Mouse (Mus musculus) bone marrow, adult 2 months (tissue): ENCODE results near the gene Mmd2.
A peak's percentile ranks its signal among the peaks of the same experiment; 100 is the strongest.

Source experiments
- CTCF ChIP-seq: fragments of 200-500 bp; IDR thresholded peaks from 2 replicates; pipeline ENCODE4 v1.5.1; 2011; ENCODE audit warnings: low read length, control low read depth; ENCODE audit not compliant: control insufficient read depth, insufficient read depth
- POLR2A ChIP-seq: fragments of 200-500 bp; IDR thresholded peaks from 2 replicates; pipeline ENCODE4 v1.6.1; 2011; ENCODE audit warnings: low read depth, mild to moderate bottlenecking, control low read depth, low read length, borderline replicate concordance; ENCODE audit not compliant: control insufficient read depth

- TF ChIP-seq CTCF (peak; percentile 29; the same call in 1 of the 2 replicates), POLR2A (no peak)
These were observed 30.4 kb downstream of the Mmd2 start for GRCm38 (mm10) chr5:142578192-142578591.
